Mouse (Mus musculus) liver, embryonic 12.5 days (tissue): ENCODE measurements at regions not wholly inside any gene's neighbourhood (a gene's known extent, or its start where the extent isn't known, plus 50 kb on each side); places are given as distances from the start of the nearest gene placed in this dataset.
A peak's percentile ranks its signal among the peaks of the same experiment; 100 is the strongest.

Source experiments
- ATAC-seq: fragments of 200-750 bp; cut with Nextera tagmentation; 2 replicates; pipeline ENCODE4 v1.8.0; 2017; ENCODE audit warnings: moderate number of reproducible peaks, mild to moderate bottlenecking, moderate library complexity
- H3K27ac ChIP-seq: fragments of 300-500 bp; sonication (generic); 2 replicates; pipeline ENCODE4 v1.5.1; 2016; ENCODE audit warnings: mild to moderate bottlenecking
- H3K27me3 ChIP-seq: fragments of 300-500 bp; sonication (generic); replicated peaks from 2 replicates; pipeline ENCODE4 v1.6.1; 2016; ENCODE audit warnings: mild to moderate bottlenecking, moderate library complexity
- H3K36me3 ChIP-seq: fragments of 300-500 bp; sonication (generic); 2 replicates; pipeline ENCODE4 v1.6.1; 2016; ENCODE audit warnings: mild to moderate bottlenecking, moderate library complexity
- H3K4me1 ChIP-seq: fragments of 300-500 bp; sonication (generic); 2 replicates; pipeline ENCODE4 v1.6.1; 2016
- H3K4me2 ChIP-seq: fragments of 300-500 bp; sonication (generic); 2 replicates; pipeline ENCODE4 v1.6.1; 2016; ENCODE audit warnings: mild to moderate bottlenecking, moderate library complexity
- H3K4me3 ChIP-seq: fragments of 300-500 bp; sonication (generic); 2 replicates; pipeline ENCODE4 v1.5.1; 2016; ENCODE audit warnings: mild to moderate bottlenecking, moderate library complexity
- H3K9ac ChIP-seq: fragments of 300-500 bp; sonication (generic); 2 replicates; pipeline ENCODE4 v1.6.1; 2016; ENCODE audit warnings: mild to moderate bottlenecking, moderate library complexity
- H3K9me3 ChIP-seq: fragments of 300-500 bp; sonication (generic); replicated peaks from 2 replicates; pipeline ENCODE4 v1.6.1; 2016; ENCODE audit warnings: mild to moderate bottlenecking, moderate library complexity
- WGBS: fragments of 180-500 bp; shearing (Covaris S2); methylation state at CpG from one replicate; pipeline ENCODE4 v1.1.7; 2016; ENCODE audit not compliant: insufficient replicate concordance; 5-methylcytosine and 5-hydroxymethylcytosine counted together

DNA sequence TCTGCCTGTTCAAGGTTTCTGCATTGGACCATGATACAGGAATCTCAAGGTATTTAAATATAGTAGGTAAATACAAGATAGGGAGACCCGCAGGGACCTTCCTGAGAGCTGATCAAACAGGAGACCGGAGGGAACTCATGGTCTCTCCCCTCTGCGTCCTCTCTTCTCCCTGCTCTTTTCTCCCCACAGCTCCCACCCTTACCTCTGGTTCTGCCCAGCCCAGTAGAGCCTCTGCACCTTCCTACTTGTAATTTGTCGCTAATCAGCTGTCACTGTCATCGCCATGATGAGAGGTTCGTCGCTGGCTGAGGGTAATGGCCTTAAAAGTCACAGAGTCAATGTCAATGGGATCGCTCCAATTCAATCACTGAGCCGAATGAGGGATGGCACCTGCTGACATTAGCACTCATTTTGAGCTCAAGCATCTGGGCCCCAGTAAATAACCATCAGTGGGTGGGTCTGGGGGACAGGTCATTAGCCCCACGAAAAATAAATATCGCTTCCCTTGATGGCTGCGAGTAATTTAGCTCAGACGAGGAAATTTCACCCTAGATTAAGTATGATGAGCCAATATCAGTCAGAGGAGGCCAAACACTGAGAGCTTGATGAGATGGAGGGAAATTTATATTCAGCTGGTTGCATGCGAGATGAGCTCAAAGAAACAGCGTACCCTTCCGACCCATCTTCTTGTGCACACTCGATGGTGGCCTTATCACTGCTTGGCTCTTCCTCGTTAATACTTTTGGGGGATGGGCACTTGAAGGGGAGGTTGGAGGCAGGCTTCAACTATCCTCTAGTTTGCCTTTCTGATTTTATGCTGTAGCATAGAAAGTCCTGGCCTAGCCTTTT lies 56.2 kb upstream of the Paqr3 start:
- ATAC-seq: no peak
- H3K27ac ChIP-seq: no peak overlapping the region
- 65% methylated on average over 18 of the region's 18 CpGs for WGBS

DNA sequence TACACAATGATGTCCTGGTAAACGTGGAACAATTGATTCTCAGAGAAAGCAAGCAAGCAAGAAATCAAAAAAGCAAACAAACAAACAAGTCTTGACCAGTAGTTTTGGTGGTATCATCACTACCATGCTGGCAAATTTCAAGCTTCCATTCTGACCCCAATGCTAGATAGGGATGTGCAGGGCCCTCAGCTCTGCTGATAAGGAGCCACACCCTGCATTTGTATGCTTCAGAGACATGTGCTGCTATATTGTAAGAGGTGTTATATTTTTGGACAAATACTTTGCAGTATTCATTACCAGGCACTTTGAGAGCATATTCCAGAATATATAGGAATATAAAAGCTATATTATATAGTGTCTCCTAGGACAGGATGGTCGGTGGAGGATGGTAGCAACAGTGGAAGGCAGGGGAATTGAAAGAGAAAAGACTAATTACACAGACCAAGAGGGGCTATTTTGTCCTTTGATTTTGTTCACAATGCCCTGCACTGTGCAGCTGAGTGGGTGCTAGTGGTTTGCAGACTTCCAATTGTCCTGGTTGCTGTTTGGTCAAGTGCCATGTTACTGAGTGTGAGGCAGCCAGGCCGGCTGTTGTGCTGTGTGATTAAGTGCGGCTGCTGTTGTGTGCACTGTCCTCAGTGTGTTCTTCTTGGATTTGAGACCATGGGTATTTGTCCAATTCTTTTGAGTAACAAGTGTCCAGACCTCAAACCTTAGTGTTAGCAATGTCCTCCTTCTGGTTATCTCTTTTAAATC lies 54.9 kb upstream of the Paqr3 start:
- ATAC-seq: peak; percentile 86
- Histone ChIP-seq H3K4me2 (no peak overlapping the region; the same call in 1 of the 2 replicates), H3K36me3 (no peaks in the 10 kb centered on the region), H3K9me3 (no peaks in the 10 kb centered on the region), H3K4me1 (peaks cover 26% of the 10 kb centered on the region), H3K27me3 (no peaks in the 10 kb centered on the region), H3K4me3 (no peak overlapping the region), H3K9ac (no peak overlapping the region), H3K27ac (no peak overlapping the region)
- WGBS: 67% methylated on average over 4 of the region's 4 CpGs

More for the DNA sequence above, 56.2 kb upstream of the Paqr3 start:
- Histone ChIP-seq H3K9ac (no peak overlapping the region), H3K4me2 (no peak overlapping the region), H3K4me3 (no peak overlapping the region), H3K9me3 (no peaks in the 10 kb centered on the region), H3K36me3 (no peaks in the 10 kb centered on the region), H3K4me1 (peaks cover 26% of the 10 kb centered on the region), H3K27me3 (no peaks in the 10 kb centered on the region)
